Mouse (Mus musculus) forebrain, embryonic 12.5 days (tissue): ENCODE measurements at regions not wholly inside any gene's neighbourhood (a gene's known extent, or its start where the extent isn't known, plus 50 kb on each side); places are given as distances from the start of the nearest gene placed in this dataset.

Source experiments
- ATAC-seq: fragments of 200-750 bp; cut with Nextera tagmentation; 2 replicates; pipeline ENCODE4 v1.8.0; 2017; ENCODE audit warnings: moderate TSS enrichment; ENCODE audit not compliant: low FRiP score
- H3K27ac ChIP-seq: fragments of 300-500 bp; sonication (generic); 2 replicates; pipeline ENCODE4 v1.5.1; 2016; ENCODE audit warnings: mild to moderate bottlenecking
- H3K27me3 ChIP-seq: fragments of 300-500 bp; sonication (generic); 2 replicates; pipeline ENCODE4 v1.6.1; 2016; ENCODE audit warnings: mild to moderate bottlenecking
- H3K36me3 ChIP-seq: fragments of 300-500 bp; sonication (generic); replicated peaks from 2 replicates; pipeline ENCODE4 v1.6.1; 2016; ENCODE audit warnings: mild to moderate bottlenecking
- H3K4me1 ChIP-seq: fragments of 300-500 bp; sonication (generic); 2 replicates; pipeline ENCODE4 v1.6.1; 2016
- H3K4me2 ChIP-seq: fragments of 300-500 bp; sonication (generic); 2 replicates; pipeline ENCODE4 v1.6.1; 2016; ENCODE audit warnings: mild to moderate bottlenecking, moderate library complexity
- H3K4me3 ChIP-seq: fragments of 300-500 bp; sonication (generic); replicated peaks from 2 replicates; pipeline ENCODE4 v1.5.1; 2016; ENCODE audit warnings: mild to moderate bottlenecking
- H3K9ac ChIP-seq: fragments of 300-500 bp; sonication (generic); 2 replicates; pipeline ENCODE4 v1.6.1; 2016; ENCODE audit warnings: mild to moderate bottlenecking
- H3K9me3 ChIP-seq: fragments of 300-500 bp; sonication (generic); 2 replicates; pipeline ENCODE4 v1.6.1; 2016
- WGBS: fragments of 180-500 bp; shearing (Covaris S2); methylation state at CpG from one replicate; pipeline ENCODE4 v1.1.7; 2016; 5-methylcytosine and 5-hydroxymethylcytosine counted together

DNA sequence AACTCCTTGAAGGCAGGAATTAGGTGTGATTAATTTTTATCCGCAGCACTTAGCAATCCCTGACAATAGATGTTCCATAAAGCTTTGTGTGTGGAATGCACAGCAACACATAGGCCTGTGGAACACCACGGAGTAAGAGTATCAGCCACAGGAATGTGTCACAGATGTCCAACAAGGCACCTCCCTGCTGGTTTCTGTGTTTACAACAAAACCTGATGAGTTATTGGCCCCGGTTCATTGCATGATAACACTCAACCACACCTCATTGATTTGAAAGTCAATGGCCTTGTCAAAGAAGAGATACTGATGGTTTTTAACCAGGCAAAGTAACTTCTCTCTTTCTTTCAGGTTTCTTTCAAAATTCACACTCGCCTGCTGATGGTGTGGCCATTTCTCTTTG, 211.4 kb upstream of the 4930412O13Rik start:
- Histone ChIP-seq H3K4me3 (no peak overlapping the region), H3K36me3 (no peaks in the 10 kb centered on the region), H3K9me3 (no peaks in the 10 kb centered on the region), H3K27ac (no peak overlapping the region), H3K9ac (no peak overlapping the region), H3K4me1 (no peaks in the 10 kb centered on the region), H3K27me3 (no peaks in the 10 kb centered on the region), H3K4me2 (no peak overlapping the region)
- 76% methylated on average over 4 of the region's 4 CpGs for WGBS
- ATAC-seq: no peak

DNA sequence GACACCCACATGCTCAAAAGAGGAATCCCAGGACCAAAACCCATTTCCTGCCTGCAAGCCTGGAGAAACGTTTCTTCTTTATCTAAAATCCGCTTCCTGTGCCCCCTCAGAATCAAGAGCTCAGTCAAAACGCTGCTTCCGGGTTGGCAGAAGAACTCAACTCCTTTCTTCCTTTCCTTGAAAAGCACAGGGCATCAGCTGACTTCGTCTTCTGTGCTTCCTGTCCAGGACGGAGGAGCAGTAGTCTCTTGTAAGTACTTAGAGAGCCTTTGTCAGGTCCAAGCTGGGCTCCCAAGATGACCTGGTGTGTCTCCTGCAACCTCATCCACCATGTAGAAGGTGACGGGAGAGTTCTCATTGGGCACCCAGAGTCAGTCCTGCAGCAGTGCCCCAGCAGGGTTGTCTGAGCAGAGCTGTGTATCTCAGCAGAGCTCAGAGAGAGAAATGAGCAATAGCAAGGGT, 199.3 kb upstream of the 4930412O13Rik start:
- Histone ChIP-seq H3K9ac (no peak overlapping the region), H3K9me3 (no peaks in the 10 kb centered on the region), H3K4me1 (no peaks in the 10 kb centered on the region), H3K27ac (no peak overlapping the region), H3K4me2 (no peak overlapping the region), H3K36me3 (no peaks in the 10 kb centered on the region), H3K27me3 (no peaks in the 10 kb centered on the region), H3K4me3 (no peak overlapping the region)
- ATAC-seq: no peak
- WGBS: 84% methylated on average over 7 of the region's 7 CpGs

DNA sequence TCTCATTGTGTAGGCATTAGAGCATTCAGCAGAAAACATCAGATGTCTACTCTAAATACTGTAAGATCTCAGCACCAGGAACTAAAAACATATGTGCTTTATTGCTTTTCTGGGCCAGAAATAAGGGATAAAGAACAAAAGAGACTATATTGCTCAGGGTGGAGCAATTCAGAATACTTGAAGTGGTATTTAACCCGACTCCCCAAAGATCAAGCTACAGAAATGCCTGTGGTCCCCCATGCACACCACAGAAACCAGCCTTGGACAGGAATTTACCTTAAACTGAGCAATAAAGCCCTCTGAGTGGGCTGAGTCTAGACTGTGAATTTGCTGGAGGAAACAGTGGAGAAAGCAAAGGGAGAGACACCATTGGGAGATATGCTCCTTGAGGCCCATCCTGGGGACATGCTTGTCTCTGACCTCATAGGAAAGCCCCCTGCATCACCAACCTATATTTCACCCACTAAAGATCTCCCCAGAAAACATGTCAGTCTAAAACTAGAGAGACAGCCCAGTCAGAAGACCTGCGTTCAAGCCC, 197.3 kb upstream of the 4930412O13Rik start:
- no peak overlapping the region for H3K4me3 ChIP-seq
- H3K9me3 ChIP-seq: no peaks in the 10 kb centered on the region
- no peak for ATAC-seq
- H3K4me1 ChIP-seq: no peaks in the 10 kb centered on the region
- H3K27ac ChIP-seq: no peak overlapping the region
- WGBS: 87% methylated on average over 2 of the region's 2 CpGs
- no peak overlapping the region for H3K9ac ChIP-seq
- no peaks in the 10 kb centered on the region for H3K36me3 ChIP-seq
- no peaks in the 10 kb centered on the region for H3K27me3 ChIP-seq
- no peak overlapping the region for H3K4me2 ChIP-seq

DNA sequence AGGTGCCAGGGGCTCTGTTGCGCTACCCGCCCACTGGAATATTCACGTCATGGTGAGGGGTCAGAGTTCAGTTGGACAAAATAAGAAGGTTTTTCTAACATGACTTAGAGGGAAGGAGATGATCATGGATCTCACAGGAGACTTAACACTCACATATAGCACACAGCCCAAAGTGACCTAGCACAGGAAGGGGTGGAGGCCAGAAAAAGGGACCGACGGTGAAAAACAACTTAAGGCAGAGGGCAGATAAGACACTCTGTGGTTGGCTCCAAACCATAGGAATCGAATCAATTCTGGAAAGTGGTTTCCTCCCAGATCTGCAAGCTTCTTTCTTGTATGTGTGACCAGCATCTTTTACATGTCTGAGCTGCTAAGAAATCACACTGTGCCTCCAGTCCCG, 192.9 kb upstream of the 4930412O13Rik start:
- no peak overlapping the region for H3K27ac ChIP-seq
- no peaks in the 10 kb centered on the region for H3K4me1 ChIP-seq
- no peaks in the 10 kb centered on the region for H3K27me3 ChIP-seq
- H3K4me3 ChIP-seq: no peak overlapping the region
- WGBS: 86% methylated on average over 7 of the region's 7 CpGs
- H3K9me3 ChIP-seq: no peaks in the 10 kb centered on the region
- H3K4me2 ChIP-seq: no peak overlapping the region
- no peaks in the 10 kb centered on the region for H3K36me3 ChIP-seq
- no peak overlapping the region for H3K9ac ChIP-seq
- ATAC-seq: no peak

DNA sequence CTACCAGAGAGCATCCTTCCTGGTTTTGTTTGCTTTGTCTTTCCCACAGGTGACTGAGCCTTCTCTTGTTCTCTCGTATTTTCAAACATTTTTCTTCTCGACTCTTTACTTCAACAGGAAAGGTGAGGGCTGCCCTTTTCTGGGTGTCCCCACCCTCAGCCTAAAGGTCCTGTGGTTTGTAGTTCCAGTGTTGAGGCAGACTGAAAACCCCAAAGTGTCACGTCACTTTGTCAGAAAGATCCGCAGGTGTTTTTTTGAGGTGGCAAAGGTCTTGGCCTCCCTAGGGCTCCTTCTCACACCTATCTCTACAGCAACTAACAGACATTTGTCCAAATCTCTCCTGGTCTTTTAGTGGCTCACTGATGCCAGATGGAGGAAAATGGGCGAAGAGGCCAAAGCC, 191.5 kb upstream of the 4930412O13Rik start:
- H3K4me1 ChIP-seq: no peaks in the 10 kb centered on the region
- H3K4me3 ChIP-seq: no peak overlapping the region
- ATAC-seq: no peak
- H3K27ac ChIP-seq: no peak overlapping the region
- H3K36me3 ChIP-seq: no peaks in the 10 kb centered on the region
- no peak overlapping the region for H3K9ac ChIP-seq
- 88% methylated on average over 5 of the region's 5 CpGs for WGBS
- H3K4me2 ChIP-seq: no peak overlapping the region
- no peaks in the 10 kb centered on the region for H3K27me3 ChIP-seq
- no peaks in the 10 kb centered on the region for H3K9me3 ChIP-seq

DNA sequence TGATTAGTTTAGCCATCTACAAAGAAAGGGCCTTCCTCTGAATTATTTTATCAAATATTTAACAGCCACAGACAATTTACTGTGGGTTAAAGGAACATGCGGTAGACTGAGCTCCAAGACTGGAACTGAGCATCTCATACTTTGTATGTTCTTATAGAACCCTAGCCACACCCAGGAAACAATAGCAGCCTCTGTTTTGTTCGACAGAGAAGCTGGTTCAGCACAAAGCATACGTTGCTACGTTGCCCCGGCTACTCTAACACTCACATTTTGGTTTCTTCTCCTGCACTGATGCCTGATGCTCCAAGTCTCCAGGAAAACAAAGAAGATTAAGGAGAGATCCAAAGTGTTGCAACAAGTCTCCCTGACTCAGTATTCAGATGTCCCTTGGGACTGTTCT, 189.5 kb upstream of the 4930412O13Rik start:
- no peaks in the 10 kb centered on the region for H3K4me1 ChIP-seq
- H3K4me3 ChIP-seq: no peak overlapping the region
- ATAC-seq: no peak
- H3K27me3 ChIP-seq: no peaks in the 10 kb centered on the region
- no peak overlapping the region for H3K27ac ChIP-seq
- H3K9ac ChIP-seq: no peak overlapping the region
- H3K9me3 ChIP-seq: no peaks in the 10 kb centered on the region
- WGBS: 76% methylated on average over 5 of the region's 5 CpGs
- H3K4me2 ChIP-seq: no peak overlapping the region
- H3K36me3 ChIP-seq: no peaks in the 10 kb centered on the region

DNA sequence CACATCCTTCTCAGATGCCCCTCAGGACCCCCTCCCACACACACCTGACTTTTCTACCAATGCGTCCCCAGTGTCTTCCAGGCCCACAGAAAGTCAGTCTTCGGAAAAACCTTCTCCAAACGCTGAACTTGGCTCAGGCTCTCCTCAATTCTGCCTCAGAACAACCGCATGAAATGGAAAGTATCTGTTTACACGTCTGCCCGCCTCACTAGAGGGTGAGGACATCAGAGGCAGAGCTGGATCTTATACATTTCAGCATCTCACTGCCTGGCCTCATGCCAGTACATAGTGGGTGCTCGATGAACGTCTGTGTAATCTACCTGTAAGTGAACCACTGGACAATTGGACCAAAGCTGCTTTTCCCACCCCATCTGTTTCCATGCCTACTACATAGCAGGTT, 189.1 kb upstream of the 4930412O13Rik start:
- no peak for ATAC-seq
- WGBS: 80% methylated on average over 8 of the region's 8 CpGs

DNA sequence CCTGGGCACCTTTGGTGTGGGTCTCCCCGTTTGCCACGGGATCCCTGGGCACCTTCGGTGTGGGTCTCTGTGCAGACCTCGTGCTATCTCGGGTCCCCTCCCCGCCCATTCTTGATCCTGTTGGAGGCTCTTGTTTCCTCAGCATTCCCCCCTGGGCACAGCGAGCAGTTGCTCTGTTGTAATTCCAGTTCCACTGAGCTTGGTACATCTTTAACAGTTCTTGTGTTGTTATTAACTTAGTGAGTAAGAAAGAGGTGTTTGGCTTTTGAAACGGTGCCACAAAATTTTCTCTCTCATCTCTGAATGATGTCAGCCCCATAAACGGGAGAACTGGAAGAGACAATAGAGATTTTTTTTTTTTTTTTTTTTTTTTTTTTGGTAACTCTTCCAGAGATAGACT, 187.7 kb upstream of the 4930412O13Rik start:
- Histone ChIP-seq H3K36me3 (no peaks in the 10 kb centered on the region), H3K9ac (no peak overlapping the region), H3K4me3 (no peak overlapping the region), H3K27ac (no peak overlapping the region), H3K27me3 (no peaks in the 10 kb centered on the region), H3K4me2 (no peak overlapping the region), H3K9me3 (no peaks in the 10 kb centered on the region), H3K4me1 (no peaks in the 10 kb centered on the region)
- 79% methylated on average over 9 of the region's 9 CpGs for WGBS
- ATAC-seq: no peak

More for the DNA sequence above, 189.1 kb upstream of the 4930412O13Rik start:
- Histone ChIP-seq H3K36me3 (no peaks in the 10 kb centered on the region), H3K4me1 (no peaks in the 10 kb centered on the region), H3K27me3 (no peaks in the 10 kb centered on the region), H3K9ac (no peak overlapping the region), H3K9me3 (no peaks in the 10 kb centered on the region), H3K27ac (no peak overlapping the region), H3K4me2 (no peak overlapping the region), H3K4me3 (no peak overlapping the region)

DNA sequence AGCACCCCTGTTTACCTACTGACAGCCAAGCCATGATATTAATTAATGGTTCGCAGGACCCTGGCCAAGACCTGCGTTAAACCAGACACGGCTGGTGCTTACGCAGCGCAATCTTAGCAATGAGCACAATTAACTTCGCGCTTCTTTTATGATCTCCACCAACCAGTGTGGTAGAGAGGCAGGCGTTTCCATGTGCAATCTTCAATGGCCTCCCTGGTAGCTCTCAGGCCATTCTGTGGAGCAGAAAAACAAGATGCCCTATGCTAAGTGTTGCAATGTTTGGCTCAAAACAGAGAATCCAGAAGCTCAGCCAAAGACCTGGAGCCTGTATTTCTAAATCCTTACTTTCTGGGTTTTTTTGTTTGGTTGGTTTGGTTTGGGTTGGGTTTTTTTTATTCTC, 186.9 kb upstream of the 4930412O13Rik start:
- WGBS: 92% methylated on average over 8 of the region's 8 CpGs
- no peak overlapping the region for H3K9ac ChIP-seq
- no peak overlapping the region for H3K4me2 ChIP-seq
- no peaks in the 10 kb centered on the region for H3K27me3 ChIP-seq
- H3K4me1 ChIP-seq: no peaks in the 10 kb centered on the region
- ATAC-seq: no peak
- H3K36me3 ChIP-seq: no peaks in the 10 kb centered on the region
- no peak overlapping the region for H3K27ac ChIP-seq
- no peaks in the 10 kb centered on the region for H3K9me3 ChIP-seq
- H3K4me3 ChIP-seq: no peak overlapping the region

DNA sequence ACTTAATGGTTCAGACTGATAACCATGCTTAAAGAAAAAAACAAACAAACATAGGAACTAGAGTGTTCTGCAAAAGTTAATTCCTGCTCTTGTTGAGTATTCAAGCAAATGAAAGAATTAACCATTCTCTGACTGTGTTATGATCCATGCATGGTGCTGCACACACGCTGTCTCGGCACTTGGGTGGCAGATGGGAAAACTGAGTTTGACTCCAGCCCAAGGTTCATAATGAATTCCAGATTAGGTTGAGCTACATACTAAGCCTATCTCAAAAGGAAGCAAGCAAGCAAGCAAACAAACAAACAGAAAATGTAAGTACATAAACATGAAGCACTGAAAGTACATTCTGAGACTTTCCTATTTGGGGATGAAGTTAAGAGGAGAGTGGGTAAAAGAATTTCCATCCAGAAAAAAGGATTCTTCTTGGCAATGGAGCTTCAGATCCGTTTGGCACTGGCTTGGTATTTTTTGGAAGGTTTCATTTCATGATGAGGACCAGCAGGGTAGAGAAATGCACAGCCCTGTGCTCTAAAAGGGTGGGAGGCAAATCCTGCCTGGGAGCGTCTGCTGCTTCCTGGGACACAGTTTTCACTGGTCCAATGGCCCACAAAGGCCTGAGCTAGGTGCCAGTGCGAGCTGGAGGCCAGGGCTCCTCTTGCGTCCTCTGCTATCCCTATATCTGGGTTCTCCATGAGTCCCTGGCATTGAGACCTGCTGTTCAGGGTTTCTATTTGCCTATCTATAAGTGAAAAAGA, 183.3 kb upstream of the 4930412O13Rik start:
- Histone ChIP-seq H3K4me3 (no peak overlapping the region), H3K9me3 (no peaks in the 10 kb centered on the region), H3K36me3 (no peaks in the 10 kb centered on the region), H3K4me2 (no peak overlapping the region), H3K27me3 (no peaks in the 10 kb centered on the region), H3K27ac (no peak overlapping the region), H3K4me1 (no peaks in the 10 kb centered on the region), H3K9ac (no peak overlapping the region)
- 80% methylated on average over 6 of the region's 6 CpGs for WGBS
- ATAC-seq: no peak

DNA sequence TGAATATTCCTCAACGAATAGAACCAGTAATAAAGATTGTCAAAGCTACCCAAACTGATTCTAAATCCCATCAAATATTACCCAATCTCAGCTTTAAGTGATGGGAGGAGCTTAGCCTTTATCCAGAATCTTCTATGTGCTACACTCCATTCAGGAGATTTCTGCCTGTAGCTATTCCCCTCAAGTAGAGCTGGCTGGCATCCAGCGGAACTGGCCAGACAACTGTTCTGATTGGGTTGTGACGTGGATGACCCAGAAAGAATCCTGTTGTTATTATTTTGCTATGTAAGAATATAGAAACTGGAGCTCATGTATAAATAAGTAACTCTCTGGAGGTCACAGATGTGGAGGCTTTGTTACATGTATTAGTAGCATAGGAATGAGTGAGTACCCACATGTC, 176.8 kb upstream of the 4930412O13Rik start:
- no peaks in the 10 kb centered on the region for H3K27me3 ChIP-seq
- H3K4me2 ChIP-seq: no peak overlapping the region
- H3K27ac ChIP-seq: no peak overlapping the region
- H3K9ac ChIP-seq: no peak overlapping the region
- ATAC-seq: no peak
- no peaks in the 10 kb centered on the region for H3K36me3 ChIP-seq
- no peak overlapping the region for H3K4me3 ChIP-seq
- no peaks in the 10 kb centered on the region for H3K9me3 ChIP-seq
- 85% methylated on average over 3 of the region's 3 CpGs for WGBS
- H3K4me1 ChIP-seq: no peaks in the 10 kb centered on the region

DNA sequence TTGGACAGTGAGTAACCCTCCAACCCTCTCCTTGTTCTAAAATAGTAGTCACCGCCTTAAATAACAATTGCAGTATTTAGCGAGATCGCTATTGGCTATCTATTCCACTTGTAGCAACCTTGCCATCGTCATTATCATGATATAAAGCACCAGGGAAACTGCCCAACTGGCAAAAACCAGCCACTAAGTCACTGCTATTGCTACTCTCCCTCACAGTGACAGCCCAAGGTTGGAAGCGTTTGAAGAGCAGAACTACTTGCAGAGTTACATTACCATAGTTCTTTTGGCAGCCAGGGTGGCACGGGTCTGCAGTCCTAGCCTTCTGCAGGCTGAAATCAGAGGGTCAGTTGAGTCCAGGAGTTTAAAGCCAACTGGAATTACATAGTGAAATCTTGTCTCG, 171.6 kb upstream of the 4930412O13Rik start:
- H3K27ac ChIP-seq: no peak overlapping the region
- no peaks in the 10 kb centered on the region for H3K27me3 ChIP-seq
- H3K9me3 ChIP-seq: no peaks in the 10 kb centered on the region
- H3K4me3 ChIP-seq: no peak overlapping the region
- no peaks in the 10 kb centered on the region for H3K4me1 ChIP-seq
- H3K9ac ChIP-seq: no peak overlapping the region
- no peak for ATAC-seq
- no peaks in the 10 kb centered on the region for H3K36me3 ChIP-seq
- no peak overlapping the region for H3K4me2 ChIP-seq
- WGBS: 82% methylated on average over 7 of the region's 7 CpGs

DNA sequence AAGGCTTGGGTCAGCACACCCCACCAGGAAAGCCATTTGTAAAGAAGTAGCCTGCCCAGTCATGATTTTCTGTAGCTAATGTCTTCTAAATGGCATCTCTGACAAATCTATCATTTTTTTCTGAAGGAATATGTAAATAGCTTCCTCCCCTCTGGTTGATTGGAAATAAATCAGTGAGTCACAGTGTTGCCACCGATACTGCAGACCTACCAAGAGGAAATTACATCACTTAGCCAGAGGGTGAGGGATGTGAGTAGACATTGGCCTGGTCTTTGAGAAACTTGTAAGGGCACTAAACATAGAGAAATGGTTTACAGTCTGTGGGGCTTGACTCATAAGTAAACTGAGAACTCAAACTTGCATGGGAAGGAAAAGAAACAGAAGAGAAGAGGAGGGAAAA, 163.1 kb upstream of the 4930412O13Rik start:
- H3K36me3 ChIP-seq: no peaks in the 10 kb centered on the region
- no peak overlapping the region for H3K4me3 ChIP-seq
- no peaks in the 10 kb centered on the region for H3K4me1 ChIP-seq
- H3K27me3 ChIP-seq: no peaks in the 10 kb centered on the region
- H3K4me2 ChIP-seq: no peak overlapping the region
- no peaks in the 10 kb centered on the region for H3K9me3 ChIP-seq
- WGBS: 94% methylated on average over 1 of the region's 1 CpGs
- H3K27ac ChIP-seq: no peak overlapping the region
- no peak overlapping the region for H3K9ac ChIP-seq
- ATAC-seq: no peak
